19 mouse cellular contexts compared by ENCODE assay signal in genomic region chr3:133634306-133634705, GRCm38 (mm10).
"Had no signal": no experiment of that assay in that cellular context is flagged by ENCODE, and none has a peak within 500 bp of the region (broad histone marks: within the 10 kb centered on the region; RNA-seq: fewer than 3 reads in every experiment).

No protein-coding gene starts in this region.

- ATAC-seq: liver, postnatal 0 days; midbrain, embryonic 16.5 days had no signal

- H3K9me3 ChIP-seq: midbrain, embryonic 10.5 days; midbrain, embryonic 12.5 days; neural tube, embryonic 13.5 days; neural tube, embryonic 15.5 days had no signal

- H3K4me1 ChIP-seq: midbrain, embryonic 10.5 days; midbrain, embryonic 12.5 days; neural tube, embryonic 13.5 days; neural tube, embryonic 15.5 days had no signal

- H3K27me3 ChIP-seq: midbrain, embryonic 12.5 days; neural tube, embryonic 13.5 days; neural tube, embryonic 15.5 days had no signal

- H3K4me2 ChIP-seq: lung, embryonic 14.5 days; midbrain, embryonic 12.5 days; neural tube, embryonic 13.5 days; neural tube, embryonic 15.5 days had no signal

- H3K36me3 ChIP-seq: midbrain, embryonic 10.5 days; midbrain, embryonic 12.5 days; neural tube, embryonic 13.5 days; neural tube, embryonic 15.5 days had no signal

- H3K9ac ChIP-seq: liver, postnatal 0 days; lung, embryonic 14.5 days; midbrain, embryonic 12.5 days; neural tube, embryonic 13.5 days; neural tube, embryonic 15.5 days had no signal

- H3K4me3 ChIP-seq: midbrain, embryonic 10.5 days; midbrain, embryonic 12.5 days; myocyte; neural tube, embryonic 13.5 days; neural tube, embryonic 15.5 days had no signal

- DNase-seq: liver, postnatal 0 days; lung, embryonic 14.5 days; lung, postnatal 10 days; lung, postnatal 4 days; midbrain, embryonic 14.5 days; retina, postnatal 1 day; right cerebral cortex, adult 18-20 months; right cerebral cortex, postnatal 25 days; right cerebral cortex, postnatal 4 days; spleen, adult 18-20 months; thymus, adult 18-20 months; thymus, postnatal 14 days; thymus, postnatal 36 days had no signal

- H3K27ac ChIP-seq: midbrain, embryonic 10.5 days; midbrain, embryonic 12.5 days; neural tube, embryonic 13.5 days; neural tube, embryonic 15.5 days had no signal
